Mouse (Mus musculus) C2C12 (cell line): ENCODE results near the gene Hsd11b2.

Source experiments
- CTCF ChIP-seq: IDR thresholded peaks from one replicate; pipeline ENCODE4 v1.5.1; 2011; ENCODE audit not compliant: control insufficient read depth, insufficient read depth, insufficient read length
- MYOD1 ChIP-seq: IDR thresholded peaks from one replicate; pipeline ENCODE4 v1.6.1; 2011; ENCODE audit warnings: low read depth; ENCODE audit not compliant: control insufficient read depth, insufficient read length
- USF1 ChIP-seq: IDR thresholded peaks from one replicate; pipeline ENCODE4 v1.6.1; 2011; ENCODE audit warnings: low read depth, mild to moderate bottlenecking, control low read depth, moderate library complexity

GRCm38 (mm10) chr8:105518436-105519313 is at the start of gene Hsd11b2:
- TF ChIP-seq USF1: no peak
- peak; percentile 24 for TF ChIP-seq CTCF
- no peak for TF ChIP-seq MYOD1
